Mouse (Mus musculus): ENCODE measurements around the gene Slc22a16.

Slc22a16 gene

DNA sequence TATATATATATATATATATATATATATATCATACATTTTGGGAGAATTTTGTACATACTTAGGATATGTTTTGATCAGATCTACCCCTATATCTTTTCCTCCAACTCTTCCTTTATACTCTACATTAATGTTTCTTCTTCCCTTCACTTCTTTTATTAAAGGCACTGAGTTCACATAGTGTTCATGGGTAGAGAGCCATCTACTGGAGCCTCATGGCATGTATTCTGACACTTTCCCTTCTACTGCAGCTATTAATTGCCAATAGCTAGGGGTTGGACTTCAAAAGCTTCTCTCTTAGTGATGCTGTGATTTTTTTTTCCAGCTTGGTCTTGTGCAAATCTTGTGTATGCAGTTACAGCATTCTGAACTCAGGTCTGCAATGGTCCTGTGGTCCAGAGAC, 47.8 kb downstream of the Slc22a16 start:
- DNase-seq: no peak

DNA sequence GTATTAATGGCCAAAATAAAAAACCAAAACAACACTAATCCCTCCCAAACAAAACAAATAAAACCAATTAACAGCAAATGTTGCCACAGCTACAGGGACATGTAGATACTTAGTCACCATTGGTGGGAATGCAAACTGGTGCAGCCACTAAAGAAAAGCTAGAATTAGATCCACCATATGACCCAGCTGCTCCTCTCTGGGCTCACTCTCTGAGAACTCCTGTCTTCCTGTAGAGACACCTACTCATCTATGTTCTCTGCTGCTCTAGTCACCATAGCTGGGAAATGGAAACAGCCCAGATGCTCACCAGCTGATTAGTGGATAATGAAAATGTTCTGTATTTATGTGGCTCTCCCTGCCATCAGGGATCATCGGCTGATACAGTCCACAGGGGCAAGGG, 49.6 kb downstream of the Slc22a16 start:
- DNase-seq: no peak

DNA sequence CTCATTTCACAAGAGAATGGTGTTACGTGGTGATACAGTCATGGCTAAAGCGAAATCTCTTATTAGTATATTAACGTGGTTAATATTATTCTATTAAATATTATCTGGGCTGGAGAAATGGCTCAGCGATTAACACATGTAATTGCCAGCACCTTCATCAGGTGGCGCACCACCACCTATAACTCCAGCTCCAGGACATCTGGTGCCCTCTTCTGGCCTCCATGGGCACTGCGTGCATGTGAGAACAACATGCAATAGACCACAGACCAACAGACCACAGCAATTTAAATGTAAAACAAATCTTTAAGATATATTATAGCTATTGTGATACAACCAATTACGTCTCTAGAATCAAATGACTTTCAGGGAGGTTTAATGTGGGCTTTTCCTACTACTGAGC, 59.0 kb downstream of the Slc22a16 start:
- DNase-seq: peak; percentile 79

DNA sequence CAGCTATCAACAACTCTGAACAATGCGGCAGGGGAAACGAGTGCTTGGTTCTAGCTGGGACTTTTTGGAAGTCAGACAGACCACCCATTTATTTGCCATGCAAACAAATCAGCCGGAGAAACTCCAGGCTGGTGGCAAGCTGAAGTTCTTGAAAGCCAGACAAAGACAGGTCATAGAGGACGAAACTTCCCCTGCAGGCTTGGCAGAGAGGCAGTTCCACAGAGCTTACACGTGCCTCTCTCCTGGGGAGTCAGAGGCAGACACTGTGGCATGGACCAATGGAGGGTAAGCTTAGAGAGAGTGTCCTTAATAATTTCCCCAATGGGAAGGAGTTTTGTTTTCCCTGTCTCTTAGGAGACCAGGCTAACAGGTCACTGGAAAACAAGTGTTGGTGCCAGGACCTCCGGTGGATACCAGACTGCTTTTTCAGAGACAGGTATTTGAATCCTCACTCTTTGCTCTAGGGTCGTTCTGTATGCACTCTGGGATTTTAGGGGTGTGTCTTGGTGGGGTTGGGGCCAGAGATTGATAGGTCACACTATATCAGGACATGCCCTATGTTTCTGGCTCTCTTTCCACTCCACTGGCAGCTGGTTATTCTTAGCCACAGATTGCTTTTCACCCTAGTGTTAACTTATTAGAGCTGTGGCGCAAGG, 59.6 kb downstream of the Slc22a16 start, which contains the start of gene Ddo:
Gene Ddo (plus strand): TSS at position 356 of the 656 bp plus-strand sequence.
- peak; percentile 80 for DNase-seq

DNA sequence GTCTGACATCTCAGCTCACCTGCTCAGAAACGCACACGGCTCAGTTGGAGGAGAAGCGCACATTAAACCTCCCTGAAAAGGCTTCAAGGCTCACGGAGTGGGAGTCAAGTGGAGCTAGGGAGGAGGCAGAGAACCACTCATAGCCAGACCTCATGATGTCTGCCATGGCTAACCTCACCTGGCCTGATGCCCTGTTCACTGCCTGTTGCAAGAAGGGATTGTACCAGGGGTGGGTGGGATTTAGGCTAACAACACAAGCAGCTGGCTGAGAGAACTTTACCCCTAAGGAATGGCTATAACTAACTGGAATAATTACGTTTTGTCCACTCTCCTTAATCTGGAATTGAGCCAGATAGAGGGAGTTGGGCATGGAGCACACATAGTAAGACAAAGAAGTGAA, 60.3 kb downstream of the Slc22a16 start:
- no peak for DNase-seq

DNA sequence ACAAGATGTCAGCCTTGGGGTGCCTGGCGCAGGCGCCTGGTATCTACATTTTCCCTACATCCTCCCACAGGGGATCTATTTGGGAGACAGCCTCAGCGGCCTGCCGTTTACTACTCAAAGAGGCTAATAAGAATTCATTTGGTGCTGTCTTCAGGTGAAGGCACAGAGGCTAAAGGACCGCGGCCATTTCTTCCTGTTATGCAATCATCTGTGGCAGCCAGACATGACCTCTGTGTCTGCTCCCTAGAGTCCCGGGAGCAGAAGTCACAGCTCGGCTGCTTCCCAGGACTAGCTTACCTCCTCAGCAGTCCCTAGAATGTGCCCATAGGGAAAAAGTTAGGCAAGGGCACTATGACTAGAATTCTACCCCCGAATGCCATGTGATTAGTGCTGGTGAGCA, 60.8 kb downstream of the Slc22a16 start:
- DNase-seq: peak; percentile 74

DNA sequence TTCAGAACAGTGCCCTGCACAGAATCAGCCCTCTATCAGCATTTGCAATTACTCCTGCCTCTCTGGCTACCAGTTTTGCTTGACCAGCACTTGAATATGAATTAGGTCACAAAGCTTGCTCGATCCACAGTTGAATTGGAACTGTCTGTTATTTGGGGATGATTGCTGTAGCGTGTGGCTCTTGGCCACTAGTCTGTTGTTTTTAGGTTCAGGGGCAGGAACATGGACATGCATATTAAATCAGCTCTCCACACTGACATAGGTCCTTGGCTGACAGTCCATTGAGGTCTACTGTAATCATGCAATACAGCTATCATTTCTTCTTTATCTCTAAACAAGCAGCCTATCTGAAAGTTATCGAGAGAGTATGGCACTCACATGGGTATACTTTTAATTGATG, 62.0 kb downstream of the Slc22a16 start:
- no peak for DNase-seq

DNA sequence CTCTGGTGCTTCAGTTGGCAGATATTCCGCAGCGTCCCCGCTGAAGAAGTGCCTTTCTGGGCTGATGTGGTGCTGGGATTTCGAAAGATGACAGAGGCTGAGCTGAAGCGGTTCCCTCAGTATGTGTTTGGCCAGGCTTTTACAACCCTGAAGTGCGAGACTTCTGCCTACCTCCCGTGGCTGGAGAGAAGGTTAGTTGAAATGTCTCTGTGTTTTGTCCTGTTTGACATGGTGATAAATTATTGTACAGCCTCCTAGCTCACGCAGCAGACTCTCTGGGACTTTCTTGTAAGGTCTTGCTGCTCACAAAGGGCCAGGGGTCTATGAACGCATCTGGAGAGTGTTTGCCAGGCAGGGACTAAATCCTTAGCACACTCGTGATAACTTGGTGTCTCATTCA, 67.2 kb downstream of the Slc22a16 start:
- DNase-seq: no peak

DNA sequence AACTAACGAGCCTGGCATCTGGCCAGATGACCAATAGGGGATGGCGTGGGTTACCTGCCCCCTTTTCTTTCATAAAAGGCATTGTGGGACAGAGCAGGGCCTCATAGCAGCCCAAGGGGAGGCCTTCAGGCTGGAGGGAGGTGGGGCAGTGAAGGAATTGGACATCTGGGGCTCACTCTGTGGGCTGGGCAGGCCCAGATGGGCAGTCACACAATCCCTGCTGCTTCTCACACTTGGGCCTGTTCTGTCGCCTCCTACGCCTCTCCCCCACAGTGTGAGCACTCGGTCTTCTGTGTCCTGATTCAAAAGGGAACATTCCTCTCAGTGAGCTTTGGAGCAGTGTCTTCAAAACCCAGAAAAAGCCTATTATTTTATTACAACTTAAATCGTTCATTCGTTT, 68.1 kb downstream of the Slc22a16 start:
- DNase-seq: no peak

DNA sequence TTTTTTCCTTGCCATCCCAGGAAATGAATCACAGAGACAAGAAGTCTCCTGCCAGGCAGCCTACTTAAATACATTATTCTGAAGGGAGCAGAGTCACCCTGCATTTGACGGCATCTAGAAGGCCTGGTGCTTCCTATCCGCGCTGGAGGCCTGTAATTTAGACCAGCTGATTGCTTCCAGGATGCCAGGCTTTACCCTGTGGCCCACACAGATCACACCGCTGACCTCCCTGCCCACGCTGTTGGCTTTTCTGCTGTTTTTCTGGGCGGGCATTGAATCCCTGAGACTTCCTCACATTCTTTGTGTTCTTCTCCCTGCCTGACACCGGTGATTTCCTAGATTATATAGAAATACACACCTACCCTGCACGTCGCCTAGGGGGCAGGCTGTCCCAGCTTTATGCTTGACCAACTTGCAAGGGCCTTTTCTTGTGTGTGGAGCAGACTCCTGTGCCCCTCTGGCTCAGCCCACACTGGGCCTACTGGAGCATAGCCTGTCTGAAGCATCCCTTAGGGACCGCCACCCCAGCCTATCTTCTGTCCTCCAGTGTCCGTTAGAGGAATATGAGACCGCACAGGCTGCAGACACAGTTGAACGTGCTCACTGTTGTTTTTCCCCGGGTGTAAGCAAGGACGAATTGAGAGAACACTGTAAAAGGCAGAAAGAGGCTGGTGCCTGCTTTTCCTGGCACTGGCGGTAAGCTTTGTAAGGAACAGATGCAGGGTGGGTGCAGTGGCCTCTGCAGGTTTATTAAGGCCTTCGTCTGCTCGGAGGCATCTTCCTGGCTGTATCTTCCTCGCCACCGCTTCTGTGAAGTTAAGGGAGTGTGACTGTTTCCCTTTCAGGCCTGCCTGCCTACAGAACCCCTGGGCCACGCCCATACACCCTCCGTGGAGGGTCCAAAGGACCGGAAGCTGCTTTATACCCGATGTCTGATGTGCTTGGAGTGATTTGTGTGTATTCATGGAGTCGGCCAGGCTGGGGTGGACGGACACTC, 69.0 kb downstream of the Slc22a16 start:
- DNase-seq: no peak

DNA sequence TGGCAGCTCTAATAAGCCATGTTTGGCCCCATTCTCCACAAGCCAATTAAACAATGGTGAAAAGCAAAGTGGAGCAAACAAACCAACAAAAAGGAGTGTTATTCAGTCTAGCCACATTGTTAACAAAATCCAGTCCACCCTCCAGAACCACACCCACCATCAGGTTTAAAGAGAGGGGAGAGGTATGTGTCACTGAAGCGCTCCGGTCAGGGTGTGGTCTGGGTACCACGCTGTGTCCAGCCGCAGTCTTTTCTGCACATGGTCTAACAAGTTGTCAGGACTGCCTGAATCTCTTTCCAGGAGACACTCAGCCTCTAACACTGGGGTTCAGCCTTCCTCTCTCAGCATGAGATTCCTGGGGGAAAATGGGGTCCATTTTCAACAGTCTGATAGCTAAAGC, 70.3 kb downstream of the Slc22a16 start:
- DNase-seq: no peak

DNA sequence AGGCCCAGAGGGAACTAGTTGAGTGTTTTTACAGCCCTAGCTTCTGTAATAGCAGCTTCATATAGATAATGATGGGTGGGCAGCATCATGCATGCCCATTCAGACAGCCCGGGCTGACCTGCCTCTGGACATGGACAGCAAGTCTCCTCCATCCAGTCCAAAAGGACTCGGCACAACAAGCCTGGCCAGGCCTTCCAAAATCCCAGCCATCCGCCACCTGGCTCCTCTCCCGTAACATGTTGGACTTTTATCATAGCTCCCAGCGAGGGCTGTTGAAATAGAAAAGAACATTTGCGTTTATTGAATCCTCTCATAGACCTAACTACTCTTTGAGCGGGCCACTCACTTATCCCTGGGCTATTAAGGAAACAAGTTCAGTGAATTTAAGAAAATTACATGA, 71.8 kb downstream of the Slc22a16 start:
- no peak for DNase-seq

DNA sequence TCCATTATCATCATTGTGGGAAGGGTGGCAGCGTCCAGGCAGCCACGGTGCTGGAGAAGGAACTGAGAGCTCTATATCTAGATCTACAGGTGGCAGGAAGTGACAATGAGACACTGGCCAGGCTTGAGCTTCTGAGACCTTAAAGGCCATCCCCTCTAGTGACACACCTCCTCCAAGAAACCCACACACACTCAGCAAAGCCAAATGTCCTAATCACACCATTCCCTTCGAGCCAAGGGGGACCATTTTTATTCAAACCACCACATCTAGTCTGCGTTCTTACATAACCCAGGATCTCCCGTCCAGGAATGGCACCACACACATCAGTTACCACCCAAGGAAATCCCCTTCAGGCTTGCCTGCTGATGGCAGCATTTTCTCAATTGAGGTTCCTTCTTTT, 73.0 kb downstream of the Slc22a16 start:
- DNase-seq: no peak

DNA sequence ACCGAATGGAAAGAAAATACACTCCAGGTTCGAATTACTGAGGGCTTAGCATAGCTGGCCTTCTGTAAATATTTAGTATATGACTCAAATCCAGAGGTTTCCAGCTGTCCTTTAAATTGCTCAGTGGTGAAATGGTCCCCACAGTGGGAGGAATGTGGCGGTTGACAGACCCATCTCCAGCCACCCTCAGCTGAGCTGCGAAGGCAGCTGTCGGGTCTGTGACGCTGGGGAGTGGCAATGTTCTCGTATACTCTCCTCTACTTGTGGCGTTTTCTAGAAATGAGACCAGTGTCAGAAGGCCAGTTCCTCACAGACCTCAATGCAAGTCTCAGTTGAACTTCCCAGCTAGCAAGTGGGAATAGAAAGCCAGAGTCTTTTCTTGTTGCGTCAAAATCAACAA, 74.3 kb downstream of the Slc22a16 start:
- DNase-seq: no peak

DNA sequence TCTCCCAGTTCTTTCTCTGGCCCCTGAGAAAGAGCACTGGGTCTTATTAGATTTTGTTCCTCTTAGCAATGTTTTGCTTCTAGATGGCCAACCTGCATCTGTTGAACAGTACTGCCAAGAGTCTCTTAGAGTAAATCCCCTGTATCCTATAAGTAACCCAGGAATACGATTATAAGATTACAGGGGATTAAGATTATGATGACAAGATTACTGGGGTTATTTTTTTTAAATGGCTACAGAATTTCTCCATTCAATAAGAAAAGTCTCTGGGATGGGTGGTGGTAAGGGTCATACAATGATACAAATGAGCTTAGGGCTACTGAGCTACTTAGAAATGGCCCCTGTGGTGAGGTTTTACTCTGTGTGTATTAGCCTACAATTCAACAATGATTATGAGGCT, 75.2 kb downstream of the Slc22a16 start:
- no peak for DNase-seq

DNA sequence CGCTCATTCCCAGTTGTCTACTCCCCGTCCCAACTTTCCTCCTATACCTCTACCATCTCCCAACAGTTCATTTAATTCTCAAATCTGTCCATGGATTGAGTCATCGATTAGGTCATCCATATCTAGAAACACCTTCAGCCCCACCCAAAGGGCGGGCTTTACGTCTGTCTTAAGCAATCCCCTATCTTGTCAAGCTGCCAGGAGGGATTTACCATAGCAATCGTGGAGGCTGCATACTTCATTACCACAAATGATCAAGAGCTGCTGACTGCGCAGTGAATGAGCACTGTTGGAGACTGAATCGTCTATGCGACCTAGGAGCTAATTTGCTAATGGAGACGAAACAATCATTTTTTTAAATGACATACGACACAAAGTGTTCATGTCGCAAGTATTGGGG, 78.6 kb downstream of the Slc22a16 start:
- DNase-seq: no peak

DNA sequence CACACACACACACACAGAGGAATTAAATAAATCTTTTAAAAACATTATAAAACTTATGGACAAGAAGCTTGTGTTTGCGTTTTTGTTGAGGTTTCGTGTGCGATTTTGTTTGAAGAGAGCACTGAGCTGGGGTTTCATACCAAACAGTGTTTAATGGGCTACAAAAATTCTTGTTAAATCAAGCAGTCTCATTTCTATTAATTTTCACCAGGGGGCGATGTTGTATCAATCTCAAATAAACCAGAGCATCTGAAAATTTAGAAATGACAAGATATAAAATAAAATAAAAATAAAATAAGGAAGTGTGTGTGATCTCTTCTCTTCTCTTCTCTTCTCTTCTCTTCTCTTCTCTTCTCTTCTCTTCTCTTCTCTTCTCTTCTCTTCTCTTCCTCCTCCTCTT, 79.5 kb downstream of the Slc22a16 start:
- no peak for DNase-seq

DNA sequence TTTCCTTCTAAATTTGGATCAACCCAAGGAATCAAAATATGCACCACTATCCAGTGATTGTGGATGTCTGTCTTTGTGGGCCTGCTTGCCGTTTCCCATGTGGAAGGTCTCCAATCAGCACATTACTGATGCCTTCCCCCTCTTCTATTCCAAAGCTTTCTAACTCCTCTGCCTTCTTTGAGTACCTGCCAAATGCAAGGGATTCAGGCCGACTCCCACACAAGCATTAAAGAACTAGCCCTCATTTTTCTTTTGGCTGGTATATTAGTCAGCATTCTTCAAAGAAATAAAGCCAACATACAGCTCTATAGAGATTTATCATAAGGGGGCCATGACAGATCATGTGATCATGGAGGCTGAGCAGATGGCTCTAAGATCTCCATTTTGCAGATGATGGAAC, 81.5 kb downstream of the Slc22a16 start:
- DNase-seq: no peak
